Mouse (Mus musculus): ENCODE measurements at regions not wholly inside any gene's neighbourhood (a gene's known extent, or its start where the extent isn't known, plus 50 kb on each side); places are given as distances from the start of the nearest gene placed in this dataset.

GRCm38 (mm10) chr1:61336367-61336766 is 302.3 kb upstream of the Pard3b start:
- DNase-seq: no peak

GRCm38 (mm10) chr1:61352921-61353320 is 285.7 kb upstream of the Pard3b start:
- no peak for DNase-seq

- no peak for DNase-seq
Observed at GRCm38 (mm10) chr1:61353481-61353880, 285.1 kb upstream of the Pard3b start.

- DNase-seq: no peak
Observed at GRCm38 (mm10) chr1:61355241-61355640, 283.4 kb upstream of the Pard3b start.

- DNase-seq: no peak
Observed at GRCm38 (mm10) chr1:61359011-61359930, 279.4 kb upstream of the Pard3b start.

- DNase-seq: no peak
Observed at GRCm38 (mm10) chr1:61372581-61372980, 266.0 kb upstream of the Pard3b start.

GRCm38 (mm10) chr1:61373661-61374491 is 264.7 kb upstream of the Pard3b start:
- no peak for DNase-seq

GRCm38 (mm10) chr1:61376417-61376816 is 262.2 kb upstream of the Pard3b start:
- DNase-seq: no peak

- DNase-seq: peak; percentile 69 to 71
Observed at GRCm38 (mm10) chr1:61377070-61377469, 261.6 kb upstream of the Pard3b start.

GRCm38 (mm10) chr1:61378240-61378639 is 260.4 kb upstream of the Pard3b start:
- no peak for DNase-seq

- no peak for DNase-seq
Observed at GRCm38 (mm10) chr1:61379771-61380517, 258.7 kb upstream of the Pard3b start.

- no peak for DNase-seq
Observed at GRCm38 (mm10) chr1:61387587-61387986, 251.0 kb upstream of the Pard3b start.

GRCm38 (mm10) chr1:61397796-61398195 is 240.8 kb upstream of the Pard3b start:
- no peak for DNase-seq

- no peak for DNase-seq
Observed at GRCm38 (mm10) chr1:61402339-61402738, 236.3 kb upstream of the Pard3b start.

- no peak for DNase-seq
Observed at GRCm38 (mm10) chr1:61407201-61407600, 231.4 kb upstream of the Pard3b start.

- no peak for DNase-seq
Observed at GRCm38 (mm10) chr1:61414772-61415171, 223.9 kb upstream of the Pard3b start.

GRCm38 (mm10) chr1:61415426-61416195 is 223.0 kb upstream of the Pard3b start:
- DNase-seq: no peak

- no peak for DNase-seq
Observed at GRCm38 (mm10) chr1:61418396-61418795, 220.2 kb upstream of the Pard3b start.

GRCm38 (mm10) chr1:61419839-61420238 is 218.8 kb upstream of the Pard3b start:
- DNase-seq: no peak

GRCm38 (mm10) chr1:61423253-61423652 is 215.4 kb upstream of the Pard3b start:
- no peak for DNase-seq

GRCm38 (mm10) chr1:61428706-61429501 is 209.7 kb upstream of the Pard3b start:
- DNase-seq: no peak

Measured in B cell, adult 2 months (primary cell).